Mouse (Mus musculus) bone marrow macrophage, adult 2 months (primary cell): ENCODE results near the gene Slc12a3. TPM values are rescaled to one million over a fixed set of nuclear protein-coding genes. Genes with fewer than 3 reads are reported as not detected.

Experiments used
- H3K27ac ChIP-seq: 2 replicates; pipeline ENCODE4 v1.5.1; 2012; ENCODE audit warnings: low read depth, low read length; ENCODE audit not compliant: insufficient read depth
- H3K4me1 ChIP-seq: 2 replicates; pipeline ENCODE4 v1.6.1; 2012; ENCODE audit warnings: low read length; ENCODE audit not compliant: control insufficient read depth, insufficient read depth
- H3K4me3 ChIP-seq: 2 replicates; pipeline ENCODE4 v1.5.1; 2012; ENCODE audit warnings: mild to moderate bottlenecking, low read length, moderate library complexity; ENCODE audit not compliant: insufficient read depth
- CTCF ChIP-seq: IDR thresholded peaks from 2 replicates; pipeline ENCODE4 v1.5.1; 2012; ENCODE audit warnings: low read depth, mild to moderate bottlenecking, low read length, moderate library complexity
- POLR2A ChIP-seq: IDR thresholded peaks from 2 replicates; pipeline ENCODE4 v1.6.1; 2012; ENCODE audit warnings: mild to moderate bottlenecking, low read depth, low read length, borderline replicate concordance
- polyA plus RNA-seq: library from polyadenylated mRNA; stranded (reverse); fragments of >200 nt; gene quantifications from 2 replicates; pipeline ENCODE4 v1.2.4, GENCODE M21; 2012; ENCODE audit not compliant: missing spikeins, insufficient read depth, insufficient read length

The Slc12a3 gene
- polyA plus RNA-seq, 1 experiment: not detected

GRCm38 (mm10) chr8:94365410-94365981 lies 36.5 kb downstream of the Slc12a3 start:
- Histone ChIP-seq H3K4me3 (peak overlapping the region; percentile 26), H3K4me1 (peaks cover 43% of the 10 kb centered on the region), H3K27ac (peak overlapping the region; percentile 96)
- TF ChIP-seq CTCF (no peak), POLR2A (no peak)

GRCm38 (mm10) chr8:94370839-94371238 lies 41.8 kb downstream of the Slc12a3 start:
- Histone ChIP-seq H3K4me1 (peaks cover 45% of the 10 kb centered on the region), H3K4me3 (no peak overlapping the region), H3K27ac (peak overlapping the region; percentile 59)
- TF ChIP-seq CTCF (no peak), POLR2A (no peak)

- Histone ChIP-seq H3K4me1 (peaks cover 46% of the 10 kb centered on the region), H3K4me3 (no peak overlapping the region), H3K27ac (peak overlapping the region; percentile 34)
- TF ChIP-seq POLR2A: no peak
- TF ChIP-seq CTCF: no peak
These were observed 44.1 kb downstream of the Slc12a3 start for GRCm38 (mm10) chr8:94372955-94373599.

- Histone ChIP-seq H3K4me1 (peaks cover 36% of the 10 kb centered on the region), H3K27ac (no peak overlapping the region), H3K4me3 (no peak overlapping the region)
- TF ChIP-seq CTCF (no peak), POLR2A (no peak)
These were observed 46.6 kb downstream of the Slc12a3 start for GRCm38 (mm10) chr8:94375551-94375991.

GRCm38 (mm10) chr8:94376176-94376575 lies 47.2 kb downstream of the Slc12a3 start:
- no peak overlapping the region for H3K4me3 ChIP-seq
- H3K4me1 ChIP-seq: peaks cover 30% of the 10 kb centered on the region
- TF ChIP-seq CTCF (no peak), POLR2A (no peak)
- no peak overlapping the region for H3K27ac ChIP-seq

GRCm38 (mm10) chr8:94376580-94376979 lies 47.6 kb downstream of the Slc12a3 start:
- no peak overlapping the region for H3K4me3 ChIP-seq
- TF ChIP-seq POLR2A (no peak), CTCF (no peak)
- H3K4me1 ChIP-seq: peaks cover 26% of the 10 kb centered on the region
- no peak overlapping the region for H3K27ac ChIP-seq

GRCm38 (mm10) chr8:94377031-94377430 lies 48.0 kb downstream of the Slc12a3 start:
- Histone ChIP-seq H3K4me1 (peaks cover 22% of the 10 kb centered on the region), H3K27ac (no peak overlapping the region), H3K4me3 (no peak overlapping the region)
- TF ChIP-seq POLR2A (no peak), CTCF (no peak)

- TF ChIP-seq POLR2A: no peak
- no peak for TF ChIP-seq CTCF
- H3K4me1 ChIP-seq: peaks cover 15% of the 10 kb centered on the region
These were observed 48.8 kb downstream of the Slc12a3 start for GRCm38 (mm10) chr8:94377714-94378205.

GRCm38 (mm10) chr8:94378763-94379415 lies 49.9 kb downstream of the Slc12a3 start:
- H3K4me1 ChIP-seq: peaks cover 6% of the 10 kb centered on the region
- no peak overlapping the region for H3K27ac ChIP-seq
- TF ChIP-seq POLR2A (no peak), CTCF (no peak)
- H3K4me3 ChIP-seq: no peak overlapping the region

More at GRCm38 (mm10) chr8:94377714-94378205, 48.8 kb downstream of the Slc12a3 start:
- no peak overlapping the region for H3K4me3 ChIP-seq
- no peak overlapping the region for H3K27ac ChIP-seq

GRCm38 (mm10) chr8:94379686-94380085 lies 50.7 kb downstream of the Slc12a3 start:
- Histone ChIP-seq H3K27ac (no peak overlapping the region), H3K4me3 (no peak overlapping the region), H3K4me1 (peaks cover 6% of the 10 kb centered on the region)
- TF ChIP-seq CTCF: no peak
